Mouse (Mus musculus): ENCODE measurements around the gene Cpn1. TPM values are rescaled to one million over a fixed set of nuclear protein-coding genes. Genes with fewer than 3 reads are reported as not detected.

Gene Cpn1
- total and polyA plus RNA-seq, 3 experiments: 0.13 to 1.0 (median 0.34) TPM

- no peak for TF ChIP-seq UBTF (IDR thresholded peaks at IDR 0.05; ENCODE audit: low read depth, low read length)
- TF ChIP-seq ZKSCAN1 (IDR thresholded peaks at IDR 0.05; ENCODE audit: borderline replicate concordance, low read depth, low read length): no peak
- TF ChIP-seq ZMIZ1 (IDR thresholded peaks at IDR 0.05; ENCODE audit: low read depth, low read length): no peak
- no peak for TF ChIP-seq EP300 (IDR thresholded peaks at IDR 0.05; ENCODE audit: low read length)
- dilution Hi-C loops (cut with MboI; ENCODE audit: extremely low pct_ligation_motif_present, extremely low pct_unique_long_range_greater_than_20kb, low sequenced_read_pairs): no loop called here
- no peaks in the 10 kb centered on the region for H3K36me3 ChIP-seq (replicated peaks in 1 of 2; ENCODE audit: control insufficient read depth in 1 of 2, insufficient read depth in 1 of 2, low read length in 1 of 2)
- in situ Hi-C loops (cut with MboI; ENCODE audit: low pct_ligation_motif_present, low pct_unique_long_range_greater_than_20kb, low sequenced_read_pairs): no loop called here
- no peak for DNase-seq (ENCODE audit: extremely low read depth)
- no peak overlapping the region for H3K27ac ChIP-seq (ENCODE audit: insufficient read depth, low read depth)
- peaks cover 5% of the 10 kb centered on the region for H3K9me3 ChIP-seq (replicated peaks; ENCODE audit: low read length)
- no peak overlapping the region for H3K9ac ChIP-seq (ENCODE audit: insufficient read depth, low read depth)
- no peaks in the 10 kb centered on the region for H3K79me2 ChIP-seq (replicated peaks; ENCODE audit: control insufficient read depth, extremely low read depth, insufficient read depth, poor library complexity, severe bottlenecking)
- no peak overlapping the region for H3K4me3 ChIP-seq (replicated peaks in 1 of 3; ENCODE audit: low read depth in 2 of 3, low read length in 2 of 3, poor library complexity in 1 of 3)
- no peaks in the 10 kb centered on the region for H3K27me3 ChIP-seq (replicated peaks)
- H3K4me1 ChIP-seq (ENCODE audit: control insufficient read depth in 1 of 2, insufficient read depth in 2 of 2): peaks cover 4 to 19% of the 10 kb centered on the region in 2 experiments; a peak in 3 of 4 replicates
- H3K4me2 ChIP-seq (ENCODE audit: insufficient read depth, low read depth, poor library complexity, severe bottlenecking): no peak overlapping the region
Measured at GRCm38 (mm10) chr19:43962795-43963194, 23.6 kb downstream of the Cpn1 start.

GRCm38 (mm10) chr19:43961185-43961584 lies 25.2 kb downstream of the Cpn1 start:
- in situ Hi-C loops (cut with MboI; ENCODE audit: low pct_ligation_motif_present, low pct_unique_long_range_greater_than_20kb, low sequenced_read_pairs): no loop called here
- Histone ChIP-seq H3K4me2 (ENCODE audit: insufficient read depth, low read depth, poor library complexity, severe bottlenecking) (no peak overlapping the region), H3K79me2 (replicated peaks; ENCODE audit: control insufficient read depth, extremely low read depth, insufficient read depth, poor library complexity, severe bottlenecking) (no peaks in the 10 kb centered on the region), H3K9me3 (replicated peaks; ENCODE audit: low read length) (peaks cover 5% of the 10 kb centered on the region), H3K4me3 (replicated peaks in 1 of 3; ENCODE audit: low read depth in 2 of 3, low read length in 2 of 3, poor library complexity in 1 of 3) (no peak overlapping the region), H3K36me3 (replicated peaks in 1 of 2; ENCODE audit: control insufficient read depth in 1 of 2, insufficient read depth in 1 of 2, low read length in 1 of 2) (no peaks in the 10 kb centered on the region), H3K27me3 (replicated peaks) (no peaks in the 10 kb centered on the region), H3K9ac (ENCODE audit: insufficient read depth, low read depth) (no peak overlapping the region), H3K4me1 (ENCODE audit: control insufficient read depth in 1 of 2, insufficient read depth in 2 of 2) (peaks cover 4 to 15% of the 10 kb centered on the region in 2 experiments; a peak in 3 of 4 replicates), H3K27ac (ENCODE audit: insufficient read depth, low read depth) (no peak overlapping the region)
- DNase-seq (ENCODE audit: extremely low read depth): no peak
- TF ChIP-seq RAD21 (IDR thresholded peaks at IDR 0.05; ENCODE audit: low read depth, low read length) (peak; percentile 30), CTCF (conservative IDR thresholded peaks at IDR 0.05 in 1 of 2, IDR thresholded peaks at IDR 0.05 in 1 of 2; ENCODE audit: low read depth in 2 of 2, low read length in 2 of 2) (peak; percentile 34 to 61; a peak in 3 of 4 replicates), SMC3 (IDR thresholded peaks at IDR 0.05; ENCODE audit: low read depth, low read length) (peak; percentile 43), BHLHE40 (IDR thresholded peaks at IDR 0.05; ENCODE audit: low read depth, low read length) (no peak)
- dilution Hi-C loops (cut with MboI; ENCODE audit: extremely low pct_ligation_motif_present, extremely low pct_unique_long_range_greater_than_20kb, low sequenced_read_pairs): no loop called here

GRCm38 (mm10) chr19:43960014-43960413 lies 26.3 kb downstream of the Cpn1 start:
- Histone ChIP-seq H3K9me3 (replicated peaks; ENCODE audit: low read length) (peaks cover 5% of the 10 kb centered on the region), H3K4me3 (replicated peaks in 1 of 3; ENCODE audit: low read depth in 2 of 3, low read length in 2 of 3, poor library complexity in 1 of 3) (no peak overlapping the region), H3K27ac (ENCODE audit: insufficient read depth, low read depth) (no peak overlapping the region), H3K27me3 (replicated peaks) (no peaks in the 10 kb centered on the region), H3K9ac (ENCODE audit: insufficient read depth, low read depth) (no peak overlapping the region), H3K4me2 (ENCODE audit: insufficient read depth, low read depth, poor library complexity, severe bottlenecking) (no peak overlapping the region), H3K4me1 (ENCODE audit: control insufficient read depth in 1 of 2, insufficient read depth in 2 of 2) (peaks cover 3% of the 10 kb centered on the region in 2 experiments; a peak in 3 of 4 replicates), H3K79me2 (replicated peaks; ENCODE audit: control insufficient read depth, extremely low read depth, insufficient read depth, poor library complexity, severe bottlenecking) (no peaks in the 10 kb centered on the region), H3K36me3 (replicated peaks in 1 of 2; ENCODE audit: control insufficient read depth in 1 of 2, insufficient read depth in 1 of 2, low read length in 1 of 2) (no peaks in the 10 kb centered on the region)
- in situ Hi-C loops (cut with MboI; ENCODE audit: low pct_ligation_motif_present, low pct_unique_long_range_greater_than_20kb, low sequenced_read_pairs): no loop called here
- dilution Hi-C loops (cut with MboI; ENCODE audit: extremely low pct_ligation_motif_present, extremely low pct_unique_long_range_greater_than_20kb, low sequenced_read_pairs): no loop called here
- DNase-seq (ENCODE audit: extremely low read depth): no peak
- TF ChIP-seq TBP (conservative IDR thresholded peaks at IDR 0.05; ENCODE audit: low read depth, low read length) (no peak), CHD2 (IDR thresholded peaks at IDR 0.05; ENCODE audit: low read length) (no peak), ZC3H11A (IDR thresholded peaks at IDR 0.05; ENCODE audit: low read depth, low read length) (no peak), ZKSCAN1 (IDR thresholded peaks at IDR 0.05; ENCODE audit: borderline replicate concordance, low read depth, low read length) (no peak), MXI1 (IDR thresholded peaks at IDR 0.05; ENCODE audit: low read depth, low read length) (no peak), ZNF384 (IDR thresholded peaks at IDR 0.05; ENCODE audit: low read depth, low read length) (no peak), MAX (IDR thresholded peaks at IDR 0.05; ENCODE audit: low read length) (no peak), EP300 (IDR thresholded peaks at IDR 0.05; ENCODE audit: low read length) (no peak), TCF12 (IDR thresholded peaks at IDR 0.05; ENCODE audit: low read depth, low read length) (no peak), UBTF (IDR thresholded peaks at IDR 0.05; ENCODE audit: low read depth, low read length) (no peak), SIN3A (IDR thresholded peaks at IDR 0.05; ENCODE audit: low read length) (no peak), MEF2A (IDR thresholded peaks at IDR 0.05; ENCODE audit: borderline replicate concordance, low read depth, low read length) (no peak), HCFC1 (IDR thresholded peaks at IDR 0.05; ENCODE audit: low read depth, low read length) (no peak), RAD21 (IDR thresholded peaks at IDR 0.05; ENCODE audit: low read depth, low read length) (no peak), PAX5 (IDR thresholded peaks at IDR 0.05; ENCODE audit: low read length) (no peak), SMC3 (IDR thresholded peaks at IDR 0.05; ENCODE audit: low read depth, low read length) (no peak), CTCF (conservative IDR thresholded peaks at IDR 0.05 in 1 of 2, IDR thresholded peaks at IDR 0.05 in 1 of 2; ENCODE audit: low read depth in 2 of 2, low read length in 2 of 2) (no peak), CHD1 (IDR thresholded peaks at IDR 0.05; ENCODE audit: low read depth, low read length) (no peak), MYC (IDR thresholded peaks at IDR 0.05; ENCODE audit: low read depth, low read length) (no peak)

All from CH12.LX (cell line).